Mouse (Mus musculus) adrenal gland (tissue): ENCODE results near the gene Eng.

Experiments
- intact Hi-C: fragments of 180-260 bp; cut with DNase I; formaldehyde crosslinking; loops from one replicate; pipeline ENCODE4 v1.15.1; 2025

The Eng gene

DNA sequence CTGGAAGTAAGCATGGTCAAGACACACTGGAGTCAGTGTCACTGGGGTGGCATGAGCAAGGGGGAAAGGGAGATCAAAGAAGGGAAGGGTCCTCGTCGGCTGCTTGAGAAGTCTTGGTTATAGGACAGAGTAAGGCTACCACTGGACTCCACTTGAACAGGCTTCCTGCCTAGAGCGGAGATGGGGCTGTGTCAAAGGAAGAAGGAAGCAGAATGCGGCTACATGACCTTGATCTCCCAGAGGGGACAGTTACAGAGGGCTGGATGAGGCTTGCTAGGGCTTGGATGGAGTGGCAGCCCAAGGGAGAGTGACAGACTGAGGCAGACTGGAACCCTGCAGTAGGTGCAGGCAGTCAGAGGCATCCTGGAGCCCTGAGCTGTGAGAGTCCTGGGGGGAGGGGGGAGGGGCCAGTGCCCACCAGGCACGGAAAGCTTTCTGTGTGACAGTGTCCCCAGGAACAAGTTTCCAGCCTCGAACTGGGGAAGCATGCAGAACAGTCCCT, 5.8 kb upstream of the Eng start:
- intact Hi-C loops, result no loop called here

GRCm38 (mm10) chr2:32641810-32642209, 4.6 kb upstream of the Eng start:
- intact Hi-C loops, result no loop called here

DNA sequence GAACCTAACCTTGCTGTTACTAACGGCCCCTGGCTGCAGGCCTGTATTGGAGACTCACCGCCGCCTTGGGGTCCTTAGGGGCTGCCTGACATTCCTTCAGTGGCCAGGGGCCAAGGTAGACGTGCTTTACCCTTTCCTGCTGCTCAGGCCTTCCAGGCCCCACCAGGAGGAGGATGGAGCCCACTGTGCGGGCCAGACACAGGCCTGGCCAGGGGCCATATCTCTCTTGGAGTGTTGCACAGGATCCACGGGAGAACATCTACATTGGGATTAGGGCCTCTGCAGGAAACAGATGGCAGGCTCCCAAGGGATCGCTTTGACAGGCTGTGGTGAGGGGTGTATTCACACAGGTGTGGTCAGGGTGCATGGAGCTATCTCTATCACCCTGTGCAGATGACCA, 3.6 kb upstream of the Eng start:
- intact Hi-C loops, result no loop called here

GRCm38 (mm10) chr2:32644083-32644482, 2.3 kb upstream of the Eng start:
- intact Hi-C loops, result no loop called here

DNA sequence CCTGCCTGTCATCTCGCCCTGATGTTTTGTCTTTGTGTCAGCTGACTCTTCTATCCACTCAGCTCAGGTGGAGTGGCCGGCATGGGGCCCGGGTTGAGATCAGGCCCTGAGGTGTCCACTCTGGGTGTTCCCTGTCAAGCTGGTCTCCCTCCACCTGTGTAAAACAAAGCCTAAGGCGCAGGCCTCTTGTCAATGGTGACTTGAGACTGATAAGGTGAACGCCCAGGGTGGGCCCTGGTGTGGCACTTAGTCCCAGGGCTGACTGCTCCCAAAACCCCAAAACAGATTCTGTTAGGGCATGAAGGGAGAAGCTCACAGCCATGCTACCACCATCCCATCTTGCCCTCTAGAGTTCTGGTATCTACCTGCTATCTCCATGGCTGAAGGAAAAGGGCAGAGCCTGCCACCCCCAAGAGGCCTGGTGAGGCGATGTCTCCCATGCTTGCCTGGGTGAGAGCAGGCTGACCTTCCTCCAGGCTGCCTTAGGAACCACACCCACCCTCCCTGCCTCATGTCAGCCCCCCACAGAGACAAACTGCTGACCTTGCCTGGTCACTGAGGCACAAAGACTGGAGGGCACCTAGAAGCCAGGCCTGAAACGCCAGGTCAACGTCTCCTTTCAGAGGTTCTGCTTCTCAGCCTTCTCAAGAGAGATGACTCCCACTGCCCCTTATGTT, 1.5 kb upstream of the Eng start:
- intact Hi-C loops, result no loop called here

GRCm38 (mm10) chr2:32645647-32646046, 748 bp upstream of the Eng start:
- intact Hi-C loops, result no loop called here

- intact Hi-C loops, result no loop called here
Measured at GRCm38 (mm10) chr2:32647366-32647765, 971 bp downstream of the Eng start.

- intact Hi-C loops, result no loop called here
Measured at GRCm38 (mm10) chr2:32653764-32654163, 7.4 kb downstream of the Eng start.

GRCm38 (mm10) chr2:32654743-32655393, 8.5 kb downstream of the Eng start:
- intact Hi-C loops, result no loop called here

GRCm38 (mm10) chr2:32655394-32655744, 9.0 kb downstream of the Eng start:
- intact Hi-C loops, result no loop called here

DNA sequence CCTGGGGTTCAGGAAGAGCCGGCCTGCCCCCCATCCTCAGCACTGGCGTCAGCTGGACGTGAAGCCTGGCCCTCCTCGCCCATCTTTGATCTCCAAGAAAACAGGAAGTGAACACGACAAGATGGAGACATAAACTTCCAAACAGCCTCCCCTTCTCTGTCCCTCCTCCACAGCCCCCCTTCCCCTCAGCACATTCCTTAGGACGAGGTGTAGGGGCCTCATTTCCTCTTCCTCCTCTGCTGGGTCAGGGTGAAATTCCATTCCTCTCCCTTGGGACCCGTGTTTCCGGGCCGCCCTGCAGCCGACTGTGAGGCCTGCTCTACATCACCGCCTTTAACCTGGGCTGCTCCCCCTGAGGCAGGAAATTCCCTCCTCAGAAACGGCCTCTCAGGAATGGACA, 9.4 kb downstream of the Eng start:
- intact Hi-C loops, result no loop called here

DNA sequence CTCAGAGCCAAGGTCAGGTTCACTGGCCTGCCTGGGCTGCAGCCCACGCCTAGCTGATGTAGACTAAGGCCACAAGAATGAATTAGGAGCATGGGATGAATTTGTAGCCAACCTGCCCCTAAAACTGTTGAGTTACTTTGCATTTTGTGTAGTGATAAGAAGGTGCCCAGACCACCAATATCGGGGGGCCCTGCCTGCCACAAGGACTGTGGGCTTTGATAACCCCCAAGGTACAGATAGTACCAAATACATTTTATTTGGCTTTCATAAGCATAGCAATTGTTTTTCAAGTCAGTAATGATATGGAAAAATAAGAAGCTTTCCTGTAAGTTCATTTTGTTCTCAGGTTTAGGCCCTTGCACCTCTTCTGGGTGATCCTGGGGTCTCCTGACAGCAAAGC, 12.5 kb downstream of the Eng start:
- intact Hi-C loops, result no loop called here

- intact Hi-C loops, result no loop called here
Measured at GRCm38 (mm10) chr2:32661509-32662107, 15.2 kb downstream of the Eng start.

- intact Hi-C loops, result no loop called here
Measured at GRCm38 (mm10) chr2:32662291-32662690, 15.9 kb downstream of the Eng start.

GRCm38 (mm10) chr2:32665345-32665744, 18.9 kb downstream of the Eng start:
- intact Hi-C loops, result no loop called here

GRCm38 (mm10) chr2:32665853-32666252, 19.5 kb downstream of the Eng start:
- intact Hi-C loops, result no loop called here

GRCm38 (mm10) chr2:32667775-32668174, 21.4 kb downstream of the Eng start:
- intact Hi-C loops, result no loop called here

- intact Hi-C loops, result no loop called here
Measured at GRCm38 (mm10) chr2:32668176-32668575, 21.8 kb downstream of the Eng start.

DNA sequence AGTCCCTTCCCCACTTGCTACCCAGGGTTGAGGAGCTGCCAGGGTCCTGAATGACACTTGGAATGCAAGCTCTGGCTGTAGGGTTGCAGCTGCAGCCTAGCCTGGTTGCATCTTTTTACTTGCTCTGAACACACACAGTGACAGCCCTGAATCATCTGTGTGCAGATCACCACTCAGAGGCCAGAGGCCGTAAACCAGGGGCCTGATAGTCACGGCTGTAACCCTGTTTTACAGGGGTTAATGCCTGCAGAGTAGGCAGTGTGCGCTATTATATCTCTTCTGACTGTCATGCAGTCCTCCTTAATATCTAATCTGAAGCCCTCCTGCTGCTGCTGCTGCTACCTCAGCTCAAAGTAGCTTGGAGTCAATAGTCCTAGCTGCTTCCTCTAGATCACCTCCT, 23.5 kb downstream of the Eng start:
- intact Hi-C loops, result no loop called here

DNA sequence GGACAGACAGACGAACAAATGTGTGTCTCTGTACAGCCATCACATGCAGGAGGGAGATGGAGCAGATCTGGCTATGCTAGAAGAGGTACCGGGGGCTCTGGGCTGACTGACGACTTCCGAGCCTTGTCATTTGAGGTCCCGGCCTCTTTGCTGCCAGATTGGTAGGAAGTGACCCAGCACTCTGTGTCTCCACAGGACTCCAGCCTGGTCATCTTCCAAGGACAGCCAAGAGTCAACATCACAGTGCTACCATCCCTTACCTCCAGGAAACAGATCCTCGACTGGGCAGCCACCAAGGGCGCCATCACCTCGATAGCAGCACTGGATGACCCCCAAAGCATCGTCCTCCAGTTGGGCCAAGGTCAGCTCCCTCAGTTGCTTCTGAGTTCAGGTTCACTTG, 24.8 kb downstream of the Eng start:
- intact Hi-C loops, result no loop called here

- intact Hi-C loops, result no loop called here
Measured at GRCm38 (mm10) chr2:32671907-32672595, 25.7 kb downstream of the Eng start.
